Mouse (Mus musculus) right cerebral cortex, postnatal 25 days (tissue): ENCODE data around the gene Mettl23.

Experiments used
- DNase-seq: peaks from one replicate; pipeline ENCODE4 v3.0.0; 2022

Gene Mettl23

DNA sequence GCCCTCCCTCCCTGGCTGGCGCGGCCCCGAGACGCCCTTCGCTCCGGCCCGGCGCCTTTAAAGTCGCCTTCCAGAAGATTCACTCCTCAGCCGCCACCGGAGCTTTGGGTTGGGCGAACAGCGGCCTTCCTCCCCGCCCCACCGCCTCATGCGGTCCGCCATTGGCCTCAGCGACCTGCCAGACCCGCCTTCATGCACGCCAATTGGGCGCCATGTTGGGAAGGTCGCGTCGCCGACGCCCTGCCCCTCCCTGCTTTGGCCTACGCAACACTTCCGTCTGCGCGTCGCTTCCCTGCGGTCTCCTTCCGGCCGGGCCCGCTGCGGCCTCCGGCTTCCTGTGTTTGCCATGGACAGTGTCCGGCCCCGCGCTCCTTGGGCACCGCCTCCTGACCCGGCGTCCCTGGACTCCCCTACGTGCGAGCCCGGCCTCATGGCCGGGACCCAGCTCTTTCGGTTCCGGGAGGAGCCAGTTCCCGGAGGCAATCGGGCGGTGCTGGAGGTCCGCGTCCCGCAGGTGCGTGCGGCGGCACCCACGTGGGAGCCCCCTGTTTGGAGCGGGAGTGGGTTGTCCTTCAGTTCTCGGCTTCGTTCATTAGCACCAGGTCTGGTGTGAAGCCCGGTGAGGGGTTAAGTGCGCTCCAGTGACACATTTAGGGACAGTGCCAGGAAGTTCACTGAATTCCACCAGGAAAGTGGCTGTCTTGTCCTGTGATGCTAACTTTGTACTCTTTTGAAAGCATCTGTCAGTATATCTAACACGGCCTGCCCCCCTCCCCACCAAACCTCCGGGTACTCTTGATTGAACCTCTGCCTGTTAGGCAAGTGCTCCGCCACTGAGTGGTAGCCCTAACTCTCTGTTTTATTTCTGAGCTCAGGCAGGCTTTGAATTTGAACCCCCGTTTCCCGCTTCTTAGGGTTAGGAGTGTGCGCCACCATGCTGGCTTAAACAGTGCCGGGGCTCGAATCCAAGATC, at the start of gene Mettl23, which contains the start of gene Jmjd6:
Mettl23 (plus strand) TSS at position 18 of the 973 bp plus-strand sequence.
Jmjd6 (minus strand) TSS at position 189 of the 973 bp plus-strand sequence.
- DNase-seq: peak; percentile 98

DNA sequence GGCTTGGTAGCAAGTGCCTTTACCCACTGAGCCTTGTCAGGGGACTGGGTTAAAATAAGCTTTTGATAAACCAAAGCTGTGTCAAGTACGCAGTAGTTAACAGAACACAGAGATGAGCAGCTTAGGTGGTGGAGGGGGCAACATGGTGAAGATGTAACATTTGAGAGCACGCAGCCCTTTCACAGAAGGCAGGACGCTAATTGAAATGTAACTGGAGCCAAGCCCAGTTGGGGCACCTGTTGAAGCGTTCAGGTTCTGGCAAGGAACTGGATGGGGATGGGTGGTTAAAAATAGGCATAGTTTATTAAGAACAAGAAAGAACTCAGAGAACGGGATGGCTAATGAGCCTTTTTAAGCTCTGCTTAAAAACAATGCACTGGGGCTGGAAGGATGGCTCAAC, 43.7 kb upstream of the Mettl23 start:
- no peak for DNase-seq

DNA sequence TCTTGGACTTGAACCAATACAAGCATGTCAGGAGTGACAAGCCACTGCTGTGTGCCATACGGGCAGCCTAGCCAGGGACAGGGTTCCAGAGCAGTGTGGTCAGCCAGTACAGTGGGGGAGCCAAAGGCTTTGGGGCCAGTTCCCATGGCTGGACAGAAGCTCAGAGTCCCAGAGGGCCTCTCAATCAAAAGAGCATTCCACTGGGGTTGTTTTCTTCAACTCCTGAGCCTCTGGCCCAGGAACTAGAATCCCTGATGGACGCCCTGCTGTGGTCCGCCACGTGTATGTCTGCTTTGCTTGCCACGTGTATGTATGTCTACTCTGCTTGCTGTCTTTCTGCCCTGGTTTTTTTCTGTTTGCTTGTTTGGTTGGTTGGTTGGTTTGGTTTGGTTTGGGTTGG, 42.0 kb upstream of the Mettl23 start:
- DNase-seq: no peak

DNA sequence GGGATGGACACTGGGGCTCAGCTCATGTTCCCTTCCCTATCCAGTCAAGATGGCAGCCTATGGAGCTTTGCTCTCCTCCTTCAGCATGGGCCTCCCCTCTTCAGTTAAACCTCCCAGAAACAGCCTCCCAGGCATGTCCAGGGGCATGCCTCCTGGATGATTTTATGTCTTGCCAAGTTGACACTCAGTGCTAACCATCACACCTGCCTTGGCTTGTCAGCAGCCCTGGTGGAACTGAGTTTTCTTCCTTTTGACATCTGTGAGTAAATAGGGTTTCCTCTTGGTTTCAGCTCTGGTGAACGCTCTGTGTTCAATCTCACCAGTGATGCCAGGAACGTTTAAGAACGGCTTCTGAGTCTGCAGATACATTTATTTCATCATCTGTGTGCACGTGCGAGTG, 40.4 kb upstream of the Mettl23 start:
- DNase-seq: no peak

DNA sequence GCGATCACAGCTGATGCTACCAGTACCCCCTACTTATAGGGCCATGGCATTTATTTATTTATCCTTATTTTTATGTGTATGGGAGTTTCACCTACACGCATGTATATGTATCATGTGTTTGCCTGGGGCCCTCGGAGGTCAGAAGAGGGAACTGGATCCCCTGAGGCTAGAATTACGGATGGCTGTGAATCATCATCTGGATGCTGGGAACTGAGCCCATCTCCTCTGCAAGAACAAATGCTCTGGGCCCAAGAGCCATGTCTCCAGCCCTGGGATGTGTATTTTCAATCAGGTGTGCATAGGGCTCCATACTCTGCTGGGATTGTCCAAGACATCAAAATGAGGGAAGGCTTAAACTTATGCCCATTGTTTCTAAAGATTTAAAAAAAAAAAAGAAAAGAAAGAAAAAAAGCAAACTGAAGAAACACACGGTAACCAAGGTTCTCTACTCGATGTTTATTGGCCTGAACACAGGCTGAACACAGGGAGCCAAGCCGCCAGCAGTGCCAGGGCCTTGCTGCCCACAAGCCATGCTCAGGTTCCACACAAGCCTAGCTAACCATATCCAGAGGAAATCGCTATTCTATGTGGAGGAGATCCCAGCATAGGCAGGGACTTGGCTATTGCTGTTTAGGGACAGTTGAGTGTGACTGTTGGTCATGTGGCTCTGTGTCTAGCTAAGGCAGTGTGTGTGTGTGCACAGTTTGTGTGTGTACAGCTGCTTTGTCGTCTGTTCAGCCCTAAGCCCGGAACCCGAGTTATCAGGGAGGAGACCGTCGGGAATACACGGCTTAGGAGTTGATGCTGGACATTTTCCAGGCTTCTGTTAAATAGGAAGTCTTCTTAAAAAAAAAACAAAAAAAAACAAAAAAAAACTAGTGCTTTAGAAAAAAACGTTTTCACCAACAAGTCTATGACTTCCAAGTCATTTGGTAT, 36.7 kb upstream of the Mettl23 start:
- no peak for DNase-seq

DNA sequence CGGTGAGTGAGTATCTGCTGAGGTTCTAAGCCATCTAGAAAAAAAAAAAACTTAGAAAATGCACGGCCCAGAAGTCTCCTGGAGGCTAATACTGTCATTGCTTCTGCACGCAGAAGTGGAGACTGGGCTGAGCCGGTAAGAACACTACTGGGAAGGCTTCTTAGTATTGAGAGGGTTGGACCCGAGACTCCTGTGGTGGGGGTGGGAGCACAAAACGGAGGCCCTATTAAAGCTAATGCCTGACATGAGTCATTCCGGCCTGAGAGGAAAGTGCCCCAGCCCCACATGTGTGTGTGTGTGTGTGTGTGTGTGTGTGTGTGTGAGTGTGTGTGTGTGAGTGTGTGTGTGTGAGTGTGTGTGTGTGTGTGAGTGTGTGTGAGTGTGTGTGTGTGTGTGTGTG, 36.0 kb upstream of the Mettl23 start:
- no peak for DNase-seq

DNA sequence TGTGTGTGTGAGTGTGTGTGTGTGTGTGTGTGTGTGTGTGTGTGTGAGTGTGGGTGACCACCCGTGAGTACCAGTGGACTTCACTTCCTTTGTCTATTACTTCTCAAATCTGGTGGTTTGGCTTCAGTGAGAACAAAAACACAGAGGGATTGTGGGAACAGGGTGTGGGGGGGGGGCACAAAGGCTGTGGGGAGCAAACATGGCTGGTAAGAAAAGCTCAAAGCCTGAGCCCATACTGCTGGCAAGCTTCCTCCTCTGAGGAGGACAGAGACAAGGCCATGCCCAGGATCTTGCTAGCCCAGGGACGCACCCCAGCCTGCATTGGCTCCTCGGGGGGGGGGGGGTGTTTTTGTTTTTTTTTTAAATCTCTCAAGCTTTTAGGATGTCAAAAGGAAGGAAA, 35.6 kb upstream of the Mettl23 start:
- DNase-seq: no peak

DNA sequence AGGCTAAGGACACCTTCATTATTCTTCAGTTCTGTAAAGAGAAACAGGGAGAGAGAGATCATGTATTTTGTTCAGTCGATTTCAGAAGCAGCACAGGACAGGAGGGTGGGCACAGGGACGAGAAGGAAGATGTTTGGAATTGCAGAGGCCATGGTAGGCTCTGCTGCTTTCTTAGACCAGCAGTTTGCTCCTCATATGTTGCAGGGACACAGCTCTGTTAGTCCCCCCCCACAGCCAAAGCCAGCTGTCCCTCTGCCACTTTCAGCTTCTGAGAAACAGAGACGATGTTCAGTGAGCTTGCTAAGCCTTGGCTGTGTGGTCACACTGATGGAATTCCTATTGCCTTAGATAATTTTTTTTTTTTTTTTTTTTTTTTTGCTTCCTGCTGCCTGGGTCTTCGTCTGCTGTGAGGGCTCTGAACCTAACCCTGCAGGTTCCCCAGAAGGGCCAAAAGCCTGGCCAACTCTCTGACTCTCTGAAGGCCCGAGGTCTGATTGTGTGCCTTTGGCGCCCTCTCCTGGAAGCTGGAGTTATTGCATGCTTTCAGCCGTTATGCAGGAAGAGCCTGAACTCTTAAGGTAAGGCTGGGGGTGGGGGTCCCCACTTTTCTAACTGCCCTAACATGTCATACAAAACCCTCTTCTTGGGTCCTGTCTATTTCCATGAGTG, 35.0 kb upstream of the Mettl23 start:
- peak; percentile 71 for DNase-seq

DNA sequence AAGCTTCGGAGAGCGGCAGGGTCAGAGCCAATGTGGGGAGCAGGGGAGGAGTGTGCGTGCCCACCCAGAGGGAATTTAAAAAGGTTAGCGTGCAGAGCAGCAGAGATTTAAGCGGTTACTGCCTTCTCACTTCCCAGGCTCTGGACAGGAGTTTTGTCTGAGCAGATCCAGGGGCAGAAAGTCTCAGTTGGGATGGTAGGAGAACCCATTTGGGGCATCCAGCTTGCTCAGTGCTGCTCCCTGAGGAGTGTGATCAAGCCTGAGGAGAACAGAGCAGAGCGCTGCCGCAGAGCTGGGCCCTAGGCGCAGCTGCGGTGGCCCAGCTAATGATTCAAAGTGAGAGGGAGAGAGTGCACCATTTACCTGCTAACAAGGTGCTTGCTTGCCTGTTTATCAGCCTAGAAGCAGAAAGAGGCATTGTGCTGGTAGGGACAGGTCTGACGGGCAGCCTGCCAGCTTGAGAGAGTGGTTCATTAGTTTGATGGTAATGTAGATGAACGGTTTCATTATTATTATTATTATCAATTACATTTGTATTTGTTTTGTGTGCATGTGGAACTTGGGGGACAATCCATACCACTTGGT, 34.2 kb upstream of the Mettl23 start:
- no peak for DNase-seq

DNA sequence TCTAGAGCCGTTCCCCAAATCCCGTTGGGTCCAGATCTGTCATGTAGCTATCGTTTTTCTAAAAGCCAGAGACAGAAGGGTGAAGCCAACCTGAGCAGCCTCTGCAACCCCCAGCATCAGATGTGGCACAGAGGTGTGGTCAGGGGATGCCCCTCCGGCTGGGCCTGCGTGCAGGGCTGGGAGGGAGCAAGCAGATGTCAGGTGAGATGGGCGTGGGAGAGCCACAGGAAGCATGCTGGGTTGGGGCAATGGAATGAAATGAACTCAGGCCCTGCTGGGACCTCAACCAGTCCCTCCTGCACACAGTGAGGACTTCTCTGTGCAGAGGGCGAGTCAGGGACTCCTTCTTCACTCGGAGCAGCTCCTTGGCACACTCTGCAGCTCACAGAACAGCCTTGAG, 33.6 kb upstream of the Mettl23 start:
- no peak for DNase-seq

DNA sequence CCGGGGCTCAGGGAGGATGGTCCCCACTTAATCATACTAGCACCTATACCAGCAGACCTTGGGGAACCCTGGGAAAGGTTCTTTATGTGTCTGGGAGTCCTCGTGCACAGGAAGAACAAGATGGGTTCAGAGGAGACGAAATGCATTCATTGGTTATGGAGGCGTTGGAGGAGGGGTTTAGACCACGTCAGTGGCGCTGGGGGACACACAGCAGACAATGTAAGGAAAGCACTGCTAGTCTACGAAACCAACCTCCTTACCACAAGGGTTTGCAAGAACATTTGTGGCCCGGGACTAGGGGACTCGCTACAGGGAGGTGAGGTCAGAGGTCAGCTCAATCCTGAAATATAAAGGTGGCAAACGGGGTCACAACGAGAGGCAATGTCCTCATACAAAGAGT, 32.5 kb upstream of the Mettl23 start:
- DNase-seq: no peak

DNA sequence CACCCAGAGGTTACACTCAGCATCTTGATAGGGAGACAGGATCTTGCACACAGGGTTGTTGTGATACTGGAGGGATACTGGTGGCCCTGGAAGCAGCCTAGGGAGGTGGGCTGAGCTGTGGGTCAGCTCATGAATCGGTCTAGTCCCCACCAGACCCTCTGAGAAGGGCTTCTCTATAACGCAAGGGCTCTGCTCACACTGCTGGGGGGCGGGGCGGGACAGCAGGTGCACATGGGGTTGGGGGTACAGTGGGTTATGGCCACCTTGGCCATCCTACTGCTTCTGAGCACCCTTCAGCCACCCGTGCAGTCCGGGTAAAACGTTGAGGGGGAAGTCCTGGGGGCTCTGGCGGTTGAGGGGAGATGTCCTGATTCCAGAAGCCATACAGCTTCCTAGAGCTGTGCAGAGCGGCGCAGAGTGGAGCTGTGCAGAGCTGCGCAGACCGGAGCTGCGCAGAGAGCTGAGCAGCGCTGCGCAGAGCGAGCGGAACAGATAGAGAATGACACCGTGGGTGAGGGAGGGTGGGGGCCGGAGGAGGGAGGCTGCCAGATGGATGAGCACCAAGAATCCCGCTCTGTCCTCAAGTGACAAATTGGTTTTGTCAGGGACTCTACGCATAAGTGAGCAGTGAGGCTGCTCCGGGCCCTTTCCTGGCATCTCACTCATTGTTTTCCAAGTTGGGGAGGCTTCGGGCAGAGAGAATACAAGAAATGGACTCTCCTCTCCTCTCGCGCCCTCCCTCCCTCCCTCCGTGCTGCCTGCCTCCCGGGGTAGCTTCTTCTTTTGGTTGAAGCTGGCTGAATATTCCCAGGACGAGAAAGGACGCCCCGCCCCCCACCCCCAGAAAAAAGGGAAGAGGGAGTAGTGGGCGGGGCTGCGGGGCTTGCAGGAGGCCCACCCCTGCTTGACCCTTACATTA, 31.8 kb upstream of the Mettl23 start:
- DNase-seq: peak; percentile 83

DNA sequence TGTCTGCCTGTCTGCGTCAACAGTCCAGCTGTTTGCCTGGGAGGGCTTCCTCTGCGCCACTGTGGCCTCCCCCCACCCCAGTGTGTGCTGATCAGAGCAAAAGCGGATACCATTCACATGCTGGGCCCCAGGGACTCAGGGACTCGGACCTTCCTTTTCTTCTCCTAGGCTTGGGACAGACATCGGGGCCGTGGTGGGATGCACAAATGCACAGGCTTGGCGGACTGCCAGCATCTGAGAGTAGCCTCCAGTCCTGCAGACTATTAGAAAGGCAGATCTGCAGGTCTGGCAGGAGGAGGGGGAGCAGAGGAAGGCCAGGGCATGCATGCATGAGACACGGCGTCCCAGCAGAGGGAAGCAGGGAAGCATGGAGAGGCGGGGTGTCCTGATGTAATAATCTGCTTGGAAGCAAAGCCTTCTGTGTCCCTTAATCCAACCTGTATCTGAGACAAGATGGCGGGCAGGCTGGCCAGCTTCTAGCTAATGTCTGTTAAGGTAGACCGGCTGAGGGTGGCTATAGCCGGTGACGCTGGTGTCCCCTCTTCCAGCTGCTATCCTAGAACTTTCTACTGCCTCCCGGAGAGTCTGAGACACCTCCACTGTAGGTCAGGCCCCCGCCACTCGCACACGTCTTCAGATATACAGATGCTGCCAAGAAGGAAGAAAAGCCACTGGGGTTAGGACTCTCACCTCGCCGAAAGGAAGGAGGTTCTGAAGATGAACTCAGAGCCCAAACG, 30.1 kb upstream of the Mettl23 start:
- DNase-seq: no peak

DNA sequence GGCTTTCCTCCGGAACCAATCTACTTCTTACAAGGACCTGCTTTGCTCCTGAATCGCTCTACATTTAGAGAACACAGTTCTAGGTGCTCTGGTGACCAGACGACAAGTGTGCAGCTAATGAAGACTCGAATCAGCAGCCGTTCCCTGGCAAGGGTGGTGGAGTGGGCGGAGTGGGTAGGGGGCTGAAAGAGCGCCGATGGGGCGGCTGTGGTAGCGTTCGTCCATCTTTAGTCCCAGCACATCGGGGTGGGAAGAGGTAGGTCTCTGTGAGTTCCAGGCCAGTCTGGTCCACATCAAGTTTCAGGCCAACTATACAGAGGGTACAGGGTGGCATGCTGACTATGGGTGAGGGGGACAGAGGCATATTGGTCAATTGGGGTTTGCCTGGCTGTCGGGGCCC, 29.5 kb upstream of the Mettl23 start:
- DNase-seq: no peak

DNA sequence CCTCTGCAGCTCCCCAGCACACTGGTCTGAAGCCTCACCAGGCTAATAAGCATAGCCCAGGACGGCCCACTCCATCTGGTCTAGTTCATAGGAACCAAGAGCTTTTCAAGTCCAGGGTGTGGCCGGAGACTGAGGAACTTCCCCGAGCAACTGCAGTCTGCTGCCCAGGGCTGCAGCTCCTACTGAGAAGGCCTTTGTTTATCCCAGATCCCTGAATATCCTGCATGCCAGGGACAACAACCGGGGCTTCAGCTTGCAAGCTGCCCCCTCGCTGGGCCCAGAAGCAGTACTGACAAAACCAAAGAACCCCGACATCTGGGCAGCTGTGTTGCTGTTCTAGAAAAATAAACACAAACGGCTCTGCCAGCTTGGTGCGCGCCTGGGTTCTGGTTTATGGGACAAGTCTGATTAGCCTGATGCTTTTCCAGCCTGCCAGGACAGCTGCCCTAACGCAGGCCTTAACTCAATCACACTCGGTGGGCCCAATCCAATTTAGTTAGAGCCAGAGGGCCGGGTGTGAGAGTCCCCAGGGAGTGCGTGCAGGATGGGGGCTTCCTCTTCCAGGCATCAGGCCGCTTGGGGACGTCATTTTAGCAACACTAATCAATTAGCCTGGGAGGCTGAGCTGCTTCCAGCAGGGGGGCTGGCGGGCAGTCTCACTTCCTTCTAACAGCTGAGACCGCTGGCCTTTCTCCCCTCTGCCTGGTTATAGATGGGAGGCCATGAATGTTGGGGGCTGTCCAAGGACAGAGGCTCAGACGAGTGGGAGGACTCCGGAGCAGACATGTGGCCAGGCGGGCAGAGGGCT, 28.8 kb upstream of the Mettl23 start:
- DNase-seq: no peak

DNA sequence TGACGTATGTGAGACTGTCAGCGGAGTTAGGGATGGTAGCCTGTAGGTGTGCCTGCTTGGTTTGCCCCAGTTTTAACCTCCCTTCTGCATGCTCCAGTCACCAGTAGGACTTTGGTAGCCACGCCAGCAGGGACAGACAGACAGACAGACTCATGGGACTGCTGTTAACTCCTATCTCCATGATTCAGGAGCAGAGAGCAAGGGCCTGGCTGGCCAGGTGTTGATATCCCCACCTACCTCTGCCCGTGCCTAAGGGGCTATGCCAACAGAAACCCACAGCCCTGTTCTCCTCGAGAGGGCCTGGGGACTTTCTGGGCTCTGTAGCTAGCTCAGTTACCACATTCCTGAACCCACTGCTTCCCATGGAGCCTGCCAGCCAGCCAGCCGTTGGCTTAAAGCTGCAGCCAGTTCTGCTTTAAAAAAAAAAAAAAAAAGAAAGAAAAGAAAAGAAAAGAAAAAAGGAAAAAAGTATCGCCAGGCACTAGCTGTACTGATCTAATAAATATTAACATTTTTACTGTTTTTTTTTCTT, 28.1 kb upstream of the Mettl23 start:
- DNase-seq: no peak

DNA sequence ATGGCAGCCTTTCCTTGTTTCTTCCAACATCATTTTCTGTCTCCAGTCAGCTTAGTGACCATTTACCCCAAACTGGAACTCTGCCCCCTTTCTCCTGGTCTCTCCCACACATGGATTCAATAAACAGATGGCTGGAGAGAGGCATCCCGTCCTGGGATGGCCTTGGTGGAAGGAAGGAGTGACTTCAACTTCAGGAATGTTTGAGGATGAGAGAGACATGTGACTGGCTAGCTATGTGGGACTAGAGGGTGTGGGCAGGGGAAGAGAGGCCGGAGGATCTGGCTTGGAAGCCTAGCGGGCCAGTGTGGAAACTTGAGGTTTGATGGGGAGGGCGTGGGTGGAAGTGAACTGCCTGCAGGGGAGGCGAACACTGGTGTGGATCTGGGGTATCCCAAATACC, 26.3 kb upstream of the Mettl23 start:
- no peak for DNase-seq

DNA sequence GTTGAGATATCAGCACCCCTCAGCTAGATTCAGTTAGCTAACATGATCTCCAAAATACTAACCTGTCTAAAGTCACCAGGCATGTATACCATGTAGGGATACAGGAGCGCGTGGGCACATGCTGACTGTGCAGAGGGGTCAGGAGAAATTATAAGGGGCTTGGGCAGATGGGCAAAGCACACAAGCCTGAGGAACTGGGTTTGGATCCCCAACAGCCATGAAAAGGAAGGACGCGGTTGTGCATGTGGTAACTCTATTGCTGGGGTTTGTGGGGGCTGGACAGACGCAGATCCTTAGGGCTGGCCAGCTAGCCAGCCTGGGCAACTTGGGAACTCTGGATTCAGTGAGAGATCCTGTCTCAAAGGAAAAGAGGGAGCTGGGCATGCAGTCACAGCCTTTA, 25.5 kb upstream of the Mettl23 start:
- no peak for DNase-seq

DNA sequence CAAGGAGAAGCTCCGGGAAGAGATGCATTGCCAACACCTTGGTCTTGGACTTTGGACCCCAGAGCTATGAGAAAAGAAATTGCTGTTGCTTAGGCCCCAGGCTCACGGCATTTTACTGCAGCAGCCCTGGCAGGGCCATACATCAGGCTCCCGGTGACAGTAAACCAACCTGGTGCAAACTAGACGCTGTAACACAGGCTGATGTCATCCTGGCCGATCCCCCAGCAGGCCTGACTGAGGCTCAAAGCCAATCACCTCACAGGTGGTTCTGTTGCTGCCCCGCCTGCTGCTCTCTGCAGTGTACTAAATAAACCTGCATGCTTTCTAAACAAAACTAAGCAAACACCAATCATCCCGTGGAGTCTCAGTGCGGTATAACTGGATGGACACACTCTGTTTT, 24.4 kb upstream of the Mettl23 start:
- DNase-seq: no peak
